Mouse (Mus musculus): ENCODE results near the gene Mthfsd.

GRCm38 (mm10) chr8:121081398-121081797, 26.8 kb downstream of the Mthfsd start:
- no peak for TF ChIP-seq CTCF (IDR thresholded peaks at IDR 0.05; ENCODE audit: borderline replicate concordance, insufficient read depth, low read length)
- no peak for TF ChIP-seq POLR2A (IDR thresholded peaks at IDR 0.05; ENCODE audit: low read depth, low read length)
